Mouse (Mus musculus) embryonic fibroblast, embryonic 13.5 days (primary cell): ENCODE results near the gene Rora.

ENCODE experiments used
- CTCF ChIP-seq: IDR thresholded peaks from 2 replicates; pipeline ENCODE4 v1.5.1; 2011; ENCODE audit warnings: mild to moderate bottlenecking, control low read depth, low read length, moderate library complexity, borderline replicate concordance; ENCODE audit not compliant: insufficient read depth
- POLR2A ChIP-seq: IDR thresholded peaks from 2 replicates; pipeline ENCODE4 v1.6.1; 2011; ENCODE audit warnings: low read depth, mild to moderate bottlenecking, control low read depth, low read length, moderate library complexity

DNA sequence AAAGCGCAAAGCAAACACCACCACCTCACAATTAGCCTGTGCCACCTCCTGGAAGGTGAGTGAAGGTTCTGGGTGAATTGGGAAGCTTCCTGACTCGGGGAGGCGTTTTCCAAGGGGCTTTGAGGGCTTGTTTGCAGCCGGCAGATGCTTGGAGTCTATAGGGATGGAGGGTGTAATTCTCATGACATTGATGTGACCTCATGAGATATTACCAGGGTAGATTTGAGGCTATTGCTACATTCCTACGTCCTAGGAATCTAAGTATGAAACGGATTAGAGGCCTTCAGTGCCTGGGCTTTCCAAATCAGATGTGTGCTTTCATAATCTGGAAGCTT lies 3.2 kb downstream of the Rora start:
- no peak for TF ChIP-seq CTCF
- TF ChIP-seq POLR2A: no peak
